Mouse (Mus musculus) liver, postnatal 0 days (tissue): ENCODE measurements at regions not wholly inside any gene's neighbourhood (a gene's known extent, or its start where the extent isn't known, plus 50 kb on each side); places are given as distances from the start of the nearest gene placed in this dataset.

Experiments
- CTCF ChIP-seq: sonication (generic); IDR thresholded peaks from 2 replicates; pipeline ENCODE4 v1.5.1; 2016; ENCODE audit warnings: antibody characterized with exemption, low read depth
- EP300 ChIP-seq: IDR thresholded peaks from 2 replicates; pipeline ENCODE4 v1.6.1; 2016; ENCODE audit warnings: antibody characterized with exemption, low read depth, mild to moderate bottlenecking

DNA sequence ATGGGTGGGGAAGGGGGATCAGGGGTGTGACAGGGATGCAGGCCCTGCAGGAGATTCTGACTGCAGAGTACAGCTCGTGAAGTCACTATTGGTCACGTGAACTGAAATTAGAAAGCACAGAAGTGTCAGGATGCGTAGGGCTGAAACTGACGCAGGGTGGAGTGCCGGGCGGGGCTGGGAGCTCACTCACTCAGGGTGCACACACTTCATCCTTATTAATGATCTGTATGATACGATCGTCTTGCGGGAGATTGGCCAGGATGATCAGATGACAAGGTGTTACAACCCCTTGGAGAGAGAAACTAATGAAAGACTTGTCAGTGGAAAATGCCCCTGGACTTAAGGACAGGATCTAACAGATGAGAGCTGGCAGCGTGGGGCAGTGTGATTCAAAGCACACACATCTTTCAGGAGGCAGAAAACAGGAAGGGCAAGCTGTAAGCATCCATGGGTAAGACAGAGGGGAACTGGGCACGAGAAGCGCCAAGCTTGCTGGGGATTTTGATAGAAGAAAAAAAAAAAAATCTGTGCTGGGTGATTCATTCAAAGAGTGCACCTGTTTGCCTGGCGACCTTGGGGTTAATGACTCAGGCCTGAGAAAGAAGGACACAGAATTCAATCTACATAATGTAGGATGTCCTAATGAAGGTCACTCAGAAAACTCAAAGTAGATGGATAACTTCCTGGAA is 282.5 kb downstream of the Tbc1d1 start:
- TF ChIP-seq CTCF (no peak), EP300 (no peak)
